Mouse (Mus musculus): ENCODE measurements at regions not wholly inside any gene's neighbourhood (a gene's known extent, or its start where the extent isn't known, plus 50 kb on each side); places are given as distances from the start of the nearest gene placed in this dataset.
"Not testable (repeated sequence)": the region's sequence is repeated elsewhere in the genome, so short reads cannot be mapped to it uniquely, and the experiment has no call there.

GRCm38 (mm10) chr7:73196851-73197531, 178.3 kb upstream of the Rgma start:
- no peak for DNase-seq (ENCODE audit: low spot score)

GRCm38 (mm10) chr7:73198069-73198468, 177.2 kb upstream of the Rgma start:
- no peak for DNase-seq (ENCODE audit: low spot score)

GRCm38 (mm10) chr7:73199967-73200366, 175.3 kb upstream of the Rgma start:
- no peak for DNase-seq (ENCODE audit: low spot score)

DNA sequence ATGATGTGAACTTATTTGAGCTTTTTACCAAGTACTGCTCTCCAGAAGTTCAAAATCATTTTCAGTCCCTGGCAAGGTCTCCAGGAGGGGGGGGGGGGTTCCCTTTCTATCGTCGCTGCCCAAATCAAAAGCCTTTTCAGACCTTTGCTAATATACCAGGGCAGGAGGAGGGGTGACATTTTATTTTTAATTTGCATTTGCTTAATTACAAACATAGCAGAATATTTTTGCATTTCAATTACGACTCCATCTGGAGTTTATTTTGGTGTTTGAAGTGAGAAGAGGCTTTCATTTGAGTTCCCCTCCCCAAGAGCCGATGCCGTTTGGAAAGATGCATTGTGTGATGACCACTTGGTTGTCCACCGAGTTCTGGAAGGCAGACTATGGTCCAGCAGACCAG, 174.0 kb upstream of the Rgma start:
- no peak for DNase-seq (ENCODE audit: low spot score)

DNA sequence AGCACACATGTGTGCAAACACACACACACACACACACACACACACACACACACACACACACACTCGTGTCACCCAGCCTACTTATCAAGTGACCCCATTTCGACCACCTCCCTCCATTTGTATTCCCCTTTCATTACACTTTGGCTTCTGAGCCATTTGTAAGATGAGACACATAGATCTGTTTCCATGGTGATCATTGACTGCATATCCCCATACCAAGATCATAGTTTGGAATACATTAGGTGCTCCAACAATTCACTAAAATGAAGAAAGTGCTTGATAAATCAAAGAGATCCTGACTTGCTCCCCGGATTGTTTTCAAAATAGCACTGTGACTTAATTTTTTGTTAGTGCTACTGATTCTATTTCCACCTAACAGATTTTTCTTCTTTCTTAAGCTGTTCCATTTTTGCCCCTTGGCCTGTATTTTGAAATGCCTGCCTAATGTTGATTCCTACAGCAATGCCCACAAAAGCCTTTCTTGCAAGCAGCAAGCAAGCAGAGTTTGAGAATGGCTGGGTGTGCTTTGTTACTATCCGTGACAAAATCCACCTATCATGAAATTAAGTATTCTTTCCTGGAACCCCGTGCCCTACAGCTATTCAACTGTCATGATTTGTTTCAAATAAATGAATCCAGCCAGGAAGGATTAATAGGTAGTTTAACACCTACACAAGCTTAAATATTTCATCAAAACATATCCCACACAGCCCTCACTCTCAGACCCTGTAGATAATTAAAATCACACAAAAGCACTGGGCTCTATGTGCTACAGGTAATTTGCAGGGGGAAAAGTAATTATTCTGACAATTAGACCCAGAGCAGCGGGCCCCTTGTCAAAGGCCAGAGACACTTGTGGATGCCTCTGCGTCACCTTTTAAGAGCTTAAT, 168.1 kb upstream of the Rgma start:
- no peak for DNase-seq (ENCODE audit: low spot score)

- no peak for DNase-seq (ENCODE audit: low spot score)
These were observed 166.9 kb upstream of the Rgma start for GRCm38 (mm10) chr7:73208479-73208816.

DNA sequence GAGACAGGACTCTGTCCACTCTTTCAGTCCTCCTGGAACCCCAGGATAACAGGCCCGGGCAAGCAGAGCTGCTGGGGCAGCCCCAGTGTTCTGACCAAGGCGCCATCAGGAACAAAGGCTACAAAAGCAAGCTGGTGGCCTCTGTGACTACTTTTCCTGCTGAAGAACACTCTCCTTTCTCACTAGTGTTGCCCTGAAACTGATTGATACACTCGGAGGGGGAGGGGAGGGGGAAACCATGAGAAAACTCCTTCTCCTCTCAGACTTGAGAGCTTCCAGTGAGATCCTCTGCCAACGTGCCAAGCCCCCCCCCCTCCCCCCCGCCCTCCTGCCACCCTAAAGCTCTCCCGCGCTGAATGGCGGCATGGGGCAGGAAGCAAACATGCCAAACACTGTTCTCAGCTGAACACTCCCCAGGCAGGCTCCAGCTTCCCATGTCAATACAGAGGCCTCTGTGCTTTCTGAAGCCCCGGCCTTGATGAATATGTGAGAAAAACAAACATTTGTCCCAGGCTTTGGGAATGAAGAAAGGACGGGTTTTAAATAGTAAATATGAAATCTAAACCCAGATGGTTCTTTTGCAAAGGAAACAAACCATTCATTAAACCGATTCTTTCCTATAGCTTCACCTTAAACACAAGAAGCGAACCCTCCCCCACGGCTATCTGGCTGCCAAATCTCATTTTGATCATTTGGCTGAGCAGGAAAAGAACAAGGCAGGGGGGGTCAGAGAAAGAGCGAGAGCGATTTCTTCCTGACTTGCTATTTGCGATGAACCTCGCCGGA, 166.3 kb upstream of the Rgma start:
- DNase-seq (ENCODE audit: low spot score) = no peak

DNA sequence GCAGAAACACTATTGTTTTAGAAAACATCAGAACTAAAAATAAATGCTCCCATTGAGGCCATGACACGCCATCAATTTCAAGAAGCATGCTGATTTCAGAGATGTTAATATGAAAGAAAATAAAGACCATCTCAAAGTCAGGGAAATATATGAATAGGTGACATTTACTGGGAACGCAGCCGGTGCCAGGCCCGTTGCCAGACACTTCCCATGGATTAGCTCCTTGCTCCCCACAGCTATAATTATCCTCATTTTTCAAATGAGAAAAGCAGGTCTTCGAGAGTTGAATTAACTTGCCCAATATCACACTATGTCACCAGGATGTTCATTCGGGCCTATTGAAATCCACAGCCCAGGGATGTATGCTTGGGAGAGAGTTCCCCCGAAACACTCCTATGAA, 165.2 kb upstream of the Rgma start:
- DNase-seq (ENCODE audit: low spot score) = no peak

DNA sequence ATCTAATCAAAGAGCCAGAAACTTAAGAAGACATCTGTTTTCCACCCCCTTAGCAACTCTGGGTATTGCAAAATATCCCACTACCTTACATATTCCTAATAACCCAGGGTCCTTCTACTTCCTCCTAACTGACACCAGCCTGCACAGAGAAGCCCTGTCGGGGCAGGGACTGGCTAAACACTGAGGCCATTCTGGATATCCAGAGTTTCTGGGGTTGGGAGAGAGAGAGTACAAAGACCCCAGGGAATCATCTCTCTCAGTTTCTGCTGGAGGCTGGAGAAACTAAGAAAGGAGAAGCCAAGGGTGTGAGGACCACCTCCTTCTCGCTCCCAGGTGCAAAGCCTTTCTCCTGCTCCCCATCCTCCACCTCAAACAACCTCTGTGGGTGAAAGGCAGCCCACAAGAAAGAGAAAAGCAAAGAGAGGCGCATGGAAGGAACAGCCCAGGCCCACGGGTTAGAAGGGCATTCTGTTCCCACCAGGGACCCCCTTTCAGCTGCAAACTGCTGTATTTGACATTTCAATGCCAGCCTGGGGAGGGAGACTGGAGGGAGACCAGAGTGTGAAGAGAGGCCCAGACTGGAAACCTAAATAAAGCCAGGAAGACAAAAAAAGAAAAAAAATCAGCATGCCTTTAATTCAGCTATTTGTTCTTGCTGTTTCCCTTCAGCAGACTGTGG, 152.9 kb upstream of the Rgma start:
- DNase-seq (ENCODE audit: low spot score) = no peak

DNA sequence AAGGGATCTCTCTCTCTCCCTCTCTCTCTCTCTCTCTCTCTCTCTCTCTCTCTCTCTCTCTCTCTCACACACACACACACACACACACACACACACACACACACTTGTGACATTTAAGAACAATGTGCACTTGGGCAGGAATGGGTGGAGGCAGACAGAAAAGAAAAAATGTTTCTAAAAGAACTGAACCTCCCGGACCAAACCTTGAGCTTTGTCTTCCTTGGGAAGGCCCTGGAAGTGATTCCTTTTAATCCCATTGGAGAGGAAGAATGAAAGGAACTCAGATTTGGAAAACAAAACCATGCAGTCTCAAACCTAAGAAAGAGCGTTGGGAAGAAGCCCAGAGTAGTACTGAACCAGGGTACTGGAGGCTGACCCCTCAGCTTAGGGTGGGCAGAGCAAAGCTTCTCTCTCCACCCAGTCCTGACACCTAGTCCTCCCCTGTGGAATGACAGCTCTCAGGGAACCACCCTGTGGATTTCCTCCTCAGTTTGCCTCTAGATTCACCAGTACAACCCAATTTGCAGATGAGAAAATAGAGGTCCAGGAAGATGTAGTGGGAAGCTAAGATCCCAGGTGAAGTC, 152.3 kb upstream of the Rgma start:
- DNase-seq (ENCODE audit: low spot score) = no peak

DNA sequence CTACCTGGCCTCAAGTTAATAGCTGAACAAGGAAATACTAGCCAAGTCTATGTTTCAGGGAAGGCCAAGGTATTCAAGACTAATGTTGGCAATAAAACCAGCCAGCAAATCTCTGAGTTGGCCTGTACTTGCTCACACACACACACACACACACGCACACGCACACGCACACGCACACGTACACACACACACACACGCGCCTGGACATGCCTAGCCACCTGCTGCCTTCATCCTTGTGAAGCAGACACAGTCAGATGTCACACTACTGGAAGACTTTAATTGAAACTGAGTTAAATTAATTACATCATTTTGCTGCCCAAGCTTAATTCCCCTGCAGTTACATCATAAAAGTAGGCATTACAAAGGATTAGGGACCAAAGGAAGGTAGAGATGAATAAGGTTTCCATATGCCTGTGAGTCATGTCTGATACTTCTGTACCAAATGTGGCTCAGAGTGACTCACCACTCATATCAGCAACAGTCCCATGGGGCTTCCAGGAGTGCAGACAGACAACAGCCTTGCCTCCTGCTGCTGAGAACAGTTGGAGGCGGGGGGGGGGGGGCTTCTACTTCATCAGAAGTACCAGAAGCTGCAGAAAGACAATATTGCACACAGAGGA, 141.7 kb upstream of the Rgma start:
- no peak for DNase-seq (ENCODE audit: low spot score)

- no peak for DNase-seq (ENCODE audit: low spot score)
These were observed 136.8 kb upstream of the Rgma start for GRCm38 (mm10) chr7:73238486-73238885.

- DNase-seq (ENCODE audit: low spot score) = no peak
These were observed 131.5 kb upstream of the Rgma start for GRCm38 (mm10) chr7:73243591-73244355.

DNA sequence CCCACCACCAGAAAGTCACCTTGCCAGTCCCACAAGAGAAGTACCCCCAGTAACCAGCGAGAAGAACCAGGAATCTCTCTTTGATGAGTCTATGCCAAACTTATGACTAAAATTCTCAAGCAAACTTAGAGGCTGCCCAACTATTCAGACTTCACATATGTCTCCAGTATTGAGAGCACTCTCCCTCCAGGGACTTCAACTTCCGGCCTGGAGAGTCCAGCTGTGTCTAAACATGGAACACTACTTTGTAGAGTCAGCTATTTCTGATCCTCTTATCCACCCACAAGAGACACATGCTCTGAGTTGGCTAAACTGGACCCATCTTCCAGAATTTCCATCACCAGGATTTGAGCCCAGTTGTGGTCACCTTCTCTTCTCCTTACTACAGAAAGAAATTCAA, 129.9 kb upstream of the Rgma start:
- no peak for DNase-seq (ENCODE audit: low spot score)

DNA sequence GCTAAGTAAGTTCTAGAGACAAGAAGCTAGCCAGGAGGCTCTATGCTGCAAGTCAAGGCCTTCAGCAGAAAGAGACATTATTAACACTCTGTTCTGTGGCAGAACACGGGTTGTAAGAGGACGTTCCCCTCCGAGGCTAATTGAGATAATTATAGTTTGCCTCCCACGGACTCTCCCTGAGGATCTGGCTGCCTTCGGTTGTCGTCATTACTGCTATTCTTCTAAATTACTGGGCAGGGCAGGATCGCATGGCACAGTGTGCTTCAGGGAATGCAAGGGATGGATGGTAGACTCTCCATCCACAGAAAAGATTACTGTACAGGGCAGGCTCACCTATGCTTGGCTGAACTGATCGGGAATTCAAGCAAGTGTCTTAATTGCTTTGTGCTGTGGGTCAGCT, 124.7 kb upstream of the Rgma start:
- no peak for DNase-seq (ENCODE audit: low spot score)

DNA sequence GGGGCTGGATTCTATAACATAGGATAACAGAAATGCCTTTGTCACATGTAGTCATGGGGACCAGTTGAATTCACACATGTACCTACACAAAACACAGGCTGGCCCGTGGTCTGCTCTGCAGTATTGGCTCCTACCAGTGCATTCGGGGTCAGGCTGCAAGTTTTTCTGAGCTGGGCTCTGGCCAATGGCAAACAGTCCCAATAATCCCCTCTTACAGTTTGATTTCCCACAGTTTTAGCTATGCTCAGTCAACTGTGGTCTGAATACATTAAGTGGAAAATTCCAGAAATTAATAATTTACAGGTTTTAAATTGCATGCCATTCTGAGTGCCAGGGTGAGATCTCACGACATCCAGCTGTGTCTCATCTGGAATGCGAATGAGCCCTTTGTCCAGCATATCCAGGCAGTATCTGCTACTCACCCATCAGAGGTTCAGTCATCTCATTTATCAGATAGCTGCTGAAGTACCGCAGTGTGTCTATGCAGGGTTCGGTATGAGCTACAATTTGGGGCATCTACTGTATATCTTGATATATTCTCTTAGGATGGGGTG, 124.0 kb upstream of the Rgma start:
- DNase-seq (ENCODE audit: low spot score) = no peak

DNA sequence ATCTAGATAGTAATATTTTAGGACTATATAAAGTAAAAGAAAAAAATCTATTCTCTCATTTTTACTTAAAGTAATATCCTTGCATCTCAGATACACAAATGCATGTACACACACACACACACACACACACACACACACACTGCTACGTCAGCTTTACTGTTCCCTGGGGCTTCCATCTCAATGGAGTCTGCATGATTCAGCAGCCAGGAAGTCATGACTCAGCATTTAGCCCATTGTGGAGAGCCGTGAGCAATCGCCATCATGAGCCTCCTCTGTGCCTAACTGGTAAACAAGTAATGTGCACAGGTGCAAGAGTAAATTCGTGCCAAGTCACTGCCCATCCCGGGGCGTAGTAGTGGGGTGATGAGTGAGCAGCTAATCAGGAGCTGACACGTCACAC, 120.3 kb upstream of the Rgma start:
- DNase-seq (ENCODE audit: low spot score) = not testable (repeated sequence)

DNA sequence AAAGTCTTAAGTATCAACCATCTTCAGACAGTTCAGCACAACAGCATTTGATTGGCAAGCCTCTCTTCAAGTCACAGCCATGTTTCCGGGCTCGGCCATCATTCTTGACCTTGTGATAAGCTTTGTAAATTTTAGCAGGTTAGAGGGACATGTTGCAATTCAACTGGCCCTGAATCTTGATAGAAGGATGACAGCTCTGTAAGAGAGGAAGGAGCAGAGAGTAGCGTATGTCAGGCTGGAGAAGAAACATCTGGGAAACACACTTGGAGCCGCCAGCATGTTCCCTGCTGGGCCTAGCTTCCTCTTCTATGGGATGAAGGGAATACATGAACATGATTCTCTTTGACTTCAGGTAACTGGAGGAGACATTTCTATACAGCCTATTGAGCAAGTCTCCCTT, 115.2 kb upstream of the Rgma start:
- DNase-seq (ENCODE audit: low spot score) = no peak

GRCm38 (mm10) chr7:73261750-73262149, 113.6 kb upstream of the Rgma start:
- DNase-seq (ENCODE audit: low spot score) = no peak

DNA sequence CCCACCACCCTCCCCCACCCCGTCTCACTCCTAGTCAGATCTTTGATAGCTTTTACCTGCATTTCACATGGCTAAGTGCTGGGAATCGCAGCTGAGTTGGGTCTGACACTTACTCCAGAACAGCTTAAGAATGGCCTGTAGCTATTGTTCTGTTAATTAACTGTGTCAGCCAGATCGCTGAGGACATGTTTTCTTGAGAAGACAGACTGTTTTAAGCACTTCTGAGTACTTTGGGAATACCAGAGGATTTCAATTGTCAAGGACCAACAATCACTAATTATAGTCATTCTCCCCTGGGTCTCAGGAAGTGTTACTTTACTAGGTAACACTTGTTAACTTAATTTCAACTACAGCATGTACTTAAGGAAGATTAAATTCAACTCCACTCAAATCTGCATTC, 112.8 kb upstream of the Rgma start:
- DNase-seq (ENCODE audit: low spot score) = no peak

Data from c-Kit-positive CD71-positive TER-119-positive erythroid progenitor cells, embryonic 14.5 days (primary cell).